Mouse (Mus musculus): ENCODE measurements around the gene Hras. TPM values are rescaled to one million over a fixed set of nuclear protein-coding genes. Genes with fewer than 3 reads are reported as not detected.
A peak's percentile ranks its signal among the peaks of the same experiment; 100 is the strongest.

Hras gene
- polyA plus RNA-seq, 1 experiment from 2014 or later: 93.2 TPM

GRCm38 (mm10) chr7:141215880-141216733, 22.3 kb upstream of the Hras start:
- H3K36me3 ChIP-seq (ENCODE audit: control insufficient read depth, insufficient read depth, low read length): no peaks in the 10 kb centered on the region
- peak overlapping the region; percentile 60 for H3K4me3 ChIP-seq (ENCODE audit: low read length)
- H3K27me3 ChIP-seq (replicated peaks; ENCODE audit: control insufficient read depth, insufficient read depth, low read length): no peaks in the 10 kb centered on the region
- H3K4me1 ChIP-seq (ENCODE audit: control insufficient read depth, insufficient read depth, low read depth, low read length): peaks cover 14% of the 10 kb centered on the region
- under 1% methylated on average over 42 of the region's 42 CpGs for WGBS
- peak overlapping the region; percentile 65 for H3K9ac ChIP-seq (ENCODE audit: low read depth, low read length)
- peak; percentile 54 for ATAC-seq
- peak overlapping the region; percentile 94 for H3K4me2 ChIP-seq (ENCODE audit: low read length)
- peak overlapping the region; percentile 35; the same call in 1 of the 2 replicates for H3K27ac ChIP-seq (ENCODE audit: low read depth, low read length)
- no peaks in the 10 kb centered on the region for H3K9me3 ChIP-seq (ENCODE audit: control insufficient read depth, low read length)

GRCm38 (mm10) chr7:141215101-141215879, 21.5 kb upstream of the Hras start, which contains the start of gene Rassf7:
Gene Rassf7 (plus strand): TSS chr7:141215860.
- Histone ChIP-seq H3K4me2 (ENCODE audit: low read length) (peak within 1 kb of the TSS; percentile 94), H3K9me3 (ENCODE audit: control insufficient read depth, low read length) (no peaks in the 10 kb centered on the region), H3K36me3 (ENCODE audit: control insufficient read depth, insufficient read depth, low read length) (no peaks in the 10 kb centered on the region), H3K27ac (ENCODE audit: low read depth, low read length) (peak within 1 kb of the TSS; percentile 35), H3K27me3 (replicated peaks; ENCODE audit: control insufficient read depth, insufficient read depth, low read length) (no peaks in the 10 kb centered on the region), H3K4me3 (ENCODE audit: low read length) (peak within 1 kb of the TSS; percentile 60), H3K4me1 (ENCODE audit: control insufficient read depth, insufficient read depth, low read depth, low read length) (peaks cover 14% of the 10 kb centered on the region), H3K9ac (ENCODE audit: low read depth, low read length) (peak within 1 kb of the TSS; percentile 65)
- under 1% methylated on average over 41 of the region's 41 CpGs for WGBS
- peak; percentile 96 for ATAC-seq

GRCm38 (mm10) chr7:141214310-141214709, 20.5 kb upstream of the Hras start:
- Histone ChIP-seq H3K4me2 (ENCODE audit: low read length) (no peak overlapping the region), H3K4me1 (ENCODE audit: control insufficient read depth, insufficient read depth, low read depth, low read length) (peaks cover 14% of the 10 kb centered on the region), H3K9me3 (ENCODE audit: control insufficient read depth, low read length) (no peaks in the 10 kb centered on the region), H3K36me3 (ENCODE audit: control insufficient read depth, insufficient read depth, low read length) (no peaks in the 10 kb centered on the region), H3K27ac (ENCODE audit: low read depth, low read length) (no peak overlapping the region), H3K4me3 (ENCODE audit: low read length) (no peak overlapping the region), H3K27me3 (replicated peaks; ENCODE audit: control insufficient read depth, insufficient read depth, low read length) (no peaks in the 10 kb centered on the region), H3K9ac (ENCODE audit: low read depth, low read length) (no peak overlapping the region)
- 77% methylated on average over 3 of the region's 3 CpGs for WGBS
- ATAC-seq: no peak

- no peak for ATAC-seq
Measured at GRCm38 (mm10) chr7:141213605-141214235, 19.9 kb upstream of the Hras start, which contains the start of gene Lmntd2. Gene Lmntd2 (minus strand): TSS chr7:141214080.

GRCm38 (mm10) chr7:141213133-141213532, 19.3 kb upstream of the Hras start:
- Histone ChIP-seq H3K4me2 (ENCODE audit: low read length) (no peak overlapping the region), H3K4me3 (ENCODE audit: low read length) (no peak overlapping the region), H3K9ac (ENCODE audit: low read depth, low read length) (no peak overlapping the region), H3K27ac (ENCODE audit: low read depth, low read length) (no peak overlapping the region), H3K36me3 (ENCODE audit: control insufficient read depth, insufficient read depth, low read length) (no peaks in the 10 kb centered on the region), H3K4me1 (ENCODE audit: control insufficient read depth, insufficient read depth, low read depth, low read length) (peaks cover 14% of the 10 kb centered on the region), H3K9me3 (ENCODE audit: control insufficient read depth, low read length) (no peaks in the 10 kb centered on the region), H3K27me3 (replicated peaks; ENCODE audit: control insufficient read depth, insufficient read depth, low read length) (no peaks in the 10 kb centered on the region)
- ATAC-seq: no peak
- 91% methylated on average over 3 of the region's 3 CpGs for WGBS

More at GRCm38 (mm10) chr7:141213605-141214235, 19.9 kb upstream of the Hras start, which contains the start of gene Lmntd2:
- Histone ChIP-seq H3K27me3 (replicated peaks; ENCODE audit: control insufficient read depth, insufficient read depth, low read length) (no peaks in the 10 kb centered on the region), H3K36me3 (ENCODE audit: control insufficient read depth, insufficient read depth, low read length) (no peaks in the 10 kb centered on the region), H3K9ac (ENCODE audit: low read depth, low read length) (peak within 1 kb of the TSS; percentile 65), H3K4me2 (ENCODE audit: low read length) (peak within 1 kb of the TSS; percentile 94), H3K9me3 (ENCODE audit: control insufficient read depth, low read length) (no peaks in the 10 kb centered on the region), H3K4me3 (ENCODE audit: low read length) (peak within 1 kb of the TSS; percentile 60), H3K27ac (ENCODE audit: low read depth, low read length) (peak within 1 kb of the TSS; percentile 15; the same call in 1 of the 2 replicates), H3K4me1 (ENCODE audit: control insufficient read depth, insufficient read depth, low read depth, low read length) (peaks cover 14% of the 10 kb centered on the region)
- 93% methylated on average over 11 of the region's 11 CpGs for WGBS

- Histone ChIP-seq H3K4me1 (ENCODE audit: control insufficient read depth, insufficient read depth, low read depth, low read length) (peaks cover 5% of the 10 kb centered on the region), H3K9me3 (ENCODE audit: control insufficient read depth, low read length) (no peaks in the 10 kb centered on the region), H3K36me3 (ENCODE audit: control insufficient read depth, insufficient read depth, low read length) (no peaks in the 10 kb centered on the region), H3K27me3 (replicated peaks; ENCODE audit: control insufficient read depth, insufficient read depth, low read length) (no peaks in the 10 kb centered on the region), H3K4me2 (ENCODE audit: low read length) (no peak overlapping the region), H3K4me3 (ENCODE audit: low read length) (no peak overlapping the region), H3K9ac (ENCODE audit: low read depth, low read length) (no peak overlapping the region), H3K27ac (ENCODE audit: low read depth, low read length) (no peak overlapping the region)
- ATAC-seq: no peak
- WGBS: 90% methylated on average over 14 of the region's 14 CpGs
Measured at GRCm38 (mm10) chr7:141210606-141211131, 16.9 kb upstream of the Hras start.

- no peaks in the 10 kb centered on the region for H3K9me3 ChIP-seq (ENCODE audit: control insufficient read depth, low read length)
- WGBS: 85% methylated on average over 12 of the region's 12 CpGs
- ATAC-seq: no peak
- H3K4me2 ChIP-seq (ENCODE audit: low read length): no peak overlapping the region
- no peaks in the 10 kb centered on the region for H3K36me3 ChIP-seq (ENCODE audit: control insufficient read depth, insufficient read depth, low read length)
- peaks cover 4% of the 10 kb centered on the region for H3K4me1 ChIP-seq (ENCODE audit: control insufficient read depth, insufficient read depth, low read depth, low read length)
- H3K27me3 ChIP-seq (replicated peaks; ENCODE audit: control insufficient read depth, insufficient read depth, low read length): no peaks in the 10 kb centered on the region
- H3K4me3 ChIP-seq (ENCODE audit: low read length): no peak overlapping the region
- no peak overlapping the region for H3K9ac ChIP-seq (ENCODE audit: low read depth, low read length)
- no peak overlapping the region for H3K27ac ChIP-seq (ENCODE audit: low read depth, low read length)
Measured at GRCm38 (mm10) chr7:141210137-141210536, 16.3 kb upstream of the Hras start.

GRCm38 (mm10) chr7:141209526-141209925, 15.7 kb upstream of the Hras start:
- WGBS: 65% methylated on average over 3 of the region's 3 CpGs
- Histone ChIP-seq H3K36me3 (ENCODE audit: control insufficient read depth, insufficient read depth, low read length) (no peaks in the 10 kb centered on the region), H3K27ac (ENCODE audit: low read depth, low read length) (no peak overlapping the region), H3K9me3 (ENCODE audit: control insufficient read depth, low read length) (no peaks in the 10 kb centered on the region), H3K9ac (ENCODE audit: low read depth, low read length) (no peak overlapping the region), H3K4me2 (ENCODE audit: low read length) (no peak overlapping the region), H3K4me3 (ENCODE audit: low read length) (no peak overlapping the region), H3K27me3 (replicated peaks; ENCODE audit: control insufficient read depth, insufficient read depth, low read length) (no peaks in the 10 kb centered on the region), H3K4me1 (ENCODE audit: control insufficient read depth, insufficient read depth, low read depth, low read length) (no peaks in the 10 kb centered on the region)
- no peak for ATAC-seq

Data from hindbrain, embryonic 16.5 days (tissue).